Mouse (Mus musculus) C2C12 (cell line): ENCODE data around the gene Specc1l. TPM values are rescaled to one million over a fixed set of nuclear protein-coding genes. Genes with fewer than 3 reads are reported as not detected.

ENCODE experiments used
- H3K27me3 ChIP-seq: one replicate; pipeline ENCODE4 v1.6.1; 2011; ENCODE audit not compliant: control insufficient read depth, insufficient read depth, insufficient read length
- H3K36me3 ChIP-seq: one replicate; pipeline ENCODE4 v1.6.1; 2011; ENCODE audit not compliant: control insufficient read depth, insufficient read depth
- H3K4me3 ChIP-seq: one replicate; pipeline ENCODE4 v1.5.1; 2011; ENCODE audit warnings: mild to moderate bottlenecking, control low read depth; ENCODE audit not compliant: poor library complexity, insufficient read depth, severe bottlenecking
- H3K79me2 ChIP-seq: one replicate; pipeline ENCODE4 v1.6.1; 2011; ENCODE audit not compliant: control insufficient read depth, insufficient read depth
- H3K79me3 ChIP-seq: one replicate; pipeline ENCODE4 v1.6.1; 2011; ENCODE audit warnings: low read depth, control low read depth
- H3ac ChIP-seq: one replicate; pipeline ENCODE3; 2011; ENCODE audit warnings: low read depth; ENCODE audit not compliant: control insufficient read depth, insufficient read length
- CEBPB ChIP-seq: IDR thresholded peaks from one replicate; pipeline ENCODE4 v1.6.1; 2011; ENCODE audit warnings: low read depth, mild to moderate bottlenecking, control low read depth, moderate library complexity
- CTCF ChIP-seq: IDR thresholded peaks from one replicate; pipeline ENCODE4 v1.5.1; 2011; ENCODE audit not compliant: control insufficient read depth, insufficient read depth, insufficient read length
- FOSL1 ChIP-seq: IDR thresholded peaks from one replicate; pipeline ENCODE4 v1.8.0; 2011; ENCODE audit warnings: mild to moderate bottlenecking, low read length; ENCODE audit not compliant: poor library complexity, insufficient read depth, severe bottlenecking
- MAX ChIP-seq: IDR thresholded peaks from one replicate; pipeline ENCODE4 v1.6.1; 2011; ENCODE audit warnings: mild to moderate bottlenecking, control low read depth
- MYOD1 ChIP-seq: IDR thresholded peaks from one replicate; pipeline ENCODE4 v1.6.1; 2011; ENCODE audit warnings: low read depth; ENCODE audit not compliant: control insufficient read depth, insufficient read length
- MYOG ChIP-seq: IDR thresholded peaks from one replicate; pipeline ENCODE4 v1.6.1; 2011; ENCODE audit not compliant: control insufficient read depth, insufficient read length; ENCODE audit errors: extremely low read depth
- USF1 ChIP-seq: IDR thresholded peaks from one replicate; pipeline ENCODE4 v1.6.1; 2011; ENCODE audit warnings: low read depth, mild to moderate bottlenecking, control low read depth, moderate library complexity
- polyA plus RNA-seq: library from polyadenylated mRNA; unstranded; fragments of >200 nt; fragmentation: generic; extraction: Trizol; gene quantifications from one replicate; pipeline ENCODE4 v1.2.1, GENCODE M21; 2012; ENCODE audit warnings: missing spikeins

The Specc1l gene
- polyA plus RNA-seq, 1 experiment, result 19.1 TPM

DNA sequence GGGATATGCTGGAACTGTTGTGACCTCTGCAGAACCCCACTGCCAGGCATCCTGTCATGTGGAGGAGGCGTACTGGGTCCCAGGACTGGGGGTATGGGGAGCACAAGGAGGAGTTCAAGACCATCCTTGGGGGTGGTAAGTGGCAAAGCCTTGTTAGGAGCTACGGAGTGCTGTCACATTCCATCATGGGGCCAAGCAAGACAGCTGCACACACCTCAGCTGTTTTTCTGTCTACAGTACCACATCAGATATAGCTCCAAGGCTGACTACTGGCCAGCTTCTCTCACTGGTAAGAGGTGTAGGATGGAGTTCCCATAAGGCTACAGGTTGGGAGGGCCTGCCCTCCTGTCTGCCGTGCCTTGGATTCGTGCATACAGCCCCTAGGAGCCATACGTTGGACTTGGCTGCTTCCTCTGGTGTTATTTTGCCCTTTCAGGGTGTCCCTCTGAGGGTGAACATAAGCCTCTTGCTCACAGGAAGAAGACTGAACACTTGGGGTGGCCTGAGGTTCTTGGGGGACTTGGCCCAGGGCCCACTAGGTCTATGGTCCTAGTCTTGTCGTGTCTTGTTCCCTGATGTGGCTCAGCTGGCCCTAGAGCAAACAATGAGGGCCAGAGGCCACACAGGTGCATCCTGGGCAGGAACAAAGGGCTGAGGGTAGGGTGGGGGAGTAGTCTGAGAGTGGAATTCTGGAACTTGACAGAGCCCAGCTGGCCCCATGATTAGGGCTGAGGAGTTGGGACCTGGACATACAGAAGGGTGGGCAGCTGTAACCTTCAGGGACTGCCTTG lies 102.5 kb downstream of the Specc1l start:
- Histone ChIP-seq H3K79me2 (no peaks in the 10 kb centered on the region), H3K36me3 (peaks cover 28% of the 10 kb centered on the region), H3K27me3 (peaks cover 10% of the 10 kb centered on the region), H3K79me3 (no peaks in the 10 kb centered on the region), H3K4me3 (no peak overlapping the region), H3ac (no peak overlapping the region)
- TF ChIP-seq CTCF (no peak), CEBPB (no peak), MYOG (no peak), MAX (no peak), USF1 (no peak), FOSL1 (no peak), MYOD1 (no peak)

DNA sequence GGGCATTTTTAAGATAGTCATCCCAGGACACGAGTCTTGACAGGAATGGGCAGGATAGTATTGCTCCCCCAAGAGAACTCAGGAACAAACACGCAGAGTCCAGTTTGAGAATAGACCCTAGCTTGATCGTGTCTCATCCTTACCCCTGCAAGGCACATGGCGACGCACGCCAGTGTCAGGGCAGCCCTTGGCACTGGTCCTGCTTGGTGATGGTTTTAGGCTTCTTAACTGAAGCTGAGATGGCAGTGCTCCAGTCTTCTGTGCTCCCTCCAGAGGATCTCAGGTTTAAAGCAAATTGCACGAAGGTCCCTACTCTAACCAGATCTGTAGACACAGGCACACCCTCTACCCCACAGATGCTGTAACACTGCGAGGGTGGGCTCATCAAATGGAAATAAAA lies 103.9 kb downstream of the Specc1l start:
- H3K79me2 ChIP-seq, result no peaks in the 10 kb centered on the region
- no peak overlapping the region for H3ac ChIP-seq
- H3K79me3 ChIP-seq, result no peaks in the 10 kb centered on the region
- no peak overlapping the region for H3K4me3 ChIP-seq
- peaks cover 21% of the 10 kb centered on the region for H3K36me3 ChIP-seq
- TF ChIP-seq USF1 (no peak), MYOG (no peak), CTCF (no peak), MAX (no peak), MYOD1 (no peak), CEBPB (no peak), FOSL1 (no peak)
- H3K27me3 ChIP-seq, result peaks cover 10% of the 10 kb centered on the region

DNA sequence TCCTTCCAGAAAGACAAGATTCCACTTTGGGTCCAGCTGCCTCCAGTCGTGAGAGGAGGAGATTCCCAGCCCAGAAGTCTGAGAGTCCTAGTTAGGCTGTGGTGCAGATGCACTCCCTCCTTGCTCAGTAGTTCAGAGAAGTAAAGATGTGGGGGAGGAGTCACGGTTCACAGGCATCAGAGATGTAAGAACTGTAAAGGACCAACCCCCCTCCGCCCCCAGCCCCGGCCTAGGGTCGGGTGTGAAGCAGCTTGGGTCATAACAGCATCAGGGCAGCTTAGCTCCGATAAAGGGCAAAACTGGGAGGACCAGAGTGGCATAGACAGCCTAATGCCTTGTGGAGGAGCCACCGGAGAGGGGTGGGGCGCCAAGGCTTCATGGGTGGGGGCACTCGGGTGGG lies 104.6 kb downstream of the Specc1l start:
- Histone ChIP-seq H3K4me3 (no peak overlapping the region), H3ac (no peak overlapping the region), H3K79me2 (no peaks in the 10 kb centered on the region), H3K79me3 (no peaks in the 10 kb centered on the region), H3K36me3 (peaks cover 15% of the 10 kb centered on the region), H3K27me3 (peaks cover 10% of the 10 kb centered on the region)
- TF ChIP-seq MYOG (no peak), MYOD1 (no peak), CEBPB (no peak), FOSL1 (no peak), CTCF (no peak), MAX (no peak), USF1 (no peak)

- peak within 1 kb of the TSS; percentile 51 for H3ac ChIP-seq
- peaks cover 10% of the 10 kb centered on the region for H3K27me3 ChIP-seq
- H3K79me3 ChIP-seq, result no peaks in the 10 kb centered on the region
- H3K4me3 ChIP-seq, result no peak within 1 kb of the TSS
- TF ChIP-seq FOSL1 (no peak), MAX (no peak), MYOD1 (no peak), CTCF (no peak), USF1 (no peak), MYOG (no peak), CEBPB (no peak)
- no peaks in the 10 kb centered on the region for H3K79me2 ChIP-seq
- peaks cover 13% of the 10 kb centered on the region for H3K36me3 ChIP-seq
These were observed 104.8 kb downstream of the Specc1l start, which contains the start of gene Adora2a for GRCm38 (mm10) chr10:75316872-75316907. Gene Adora2a (plus strand): TSS chr10:75316877.

- no peak overlapping the region for H3K4me3 ChIP-seq
- TF ChIP-seq CTCF (peak; percentile 83), MYOD1 (no peak)
- no peaks in the 10 kb centered on the region for H3K79me2 ChIP-seq
- H3ac ChIP-seq, result peak overlapping the region; percentile 51
- peaks cover 8% of the 10 kb centered on the region for H3K36me3 ChIP-seq
- no peaks in the 10 kb centered on the region for H3K79me3 ChIP-seq
- H3K27me3 ChIP-seq, result peaks cover 10% of the 10 kb centered on the region
These were observed 105.3 kb downstream of the Specc1l start for GRCm38 (mm10) chr10:75316908-75317761.

- Histone ChIP-seq H3K36me3 (no peaks in the 10 kb centered on the region), H3K79me3 (no peaks in the 10 kb centered on the region), H3K79me2 (no peaks in the 10 kb centered on the region), H3K27me3 (peaks cover 10% of the 10 kb centered on the region), H3K4me3 (no peak overlapping the region), H3ac (no peak overlapping the region)
- TF ChIP-seq MYOD1 (no peak), MAX (no peak), MYOG (no peak), CEBPB (no peak), CTCF (no peak), USF1 (no peak), FOSL1 (no peak)
These were observed 106.3 kb downstream of the Specc1l start for GRCm38 (mm10) chr10:75318206-75318605.
